Mouse (Mus musculus): ENCODE results near the gene Bahd1. TPM values are rescaled to one million over a fixed set of nuclear protein-coding genes. Genes with fewer than 3 reads are reported as not detected.

Gene Bahd1
- polyA plus RNA-seq, 1 experiment from 2014 or later, result 3.8 TPM

GRCm38 (mm10) chr2:118901175-118902031, 1.2 kb downstream of the Bahd1 start:
- Histone ChIP-seq H3K4me3 (replicated peaks) (peak overlapping the region; percentile 92), H3K4me2 (peak overlapping the region; percentile 97), H3K9ac (peak overlapping the region; percentile 85), H3K4me1 (peaks cover 58% of the 10 kb centered on the region), H3K36me3 (no peaks in the 10 kb centered on the region), H3K9me3 (replicated peaks) (no peaks in the 10 kb centered on the region), H3K27me3 (peaks cover 61% of the 10 kb centered on the region), H3K27ac (peak overlapping the region; percentile 82)
- WGBS, result under 1% methylated on average over 96 of the region's 120 CpGs
- ATAC-seq (replicated peaks; ENCODE audit: low FRiP score), result peak; percentile 90

- peaks cover 49% of the 10 kb centered on the region for H3K4me1 ChIP-seq
- peaks cover 51% of the 10 kb centered on the region for H3K27me3 ChIP-seq
- H3K4me2 ChIP-seq, result peak overlapping the region; percentile 97
- peak overlapping the region; percentile 92 for H3K4me3 ChIP-seq (replicated peaks)
- peak overlapping the region; percentile 85 for H3K9ac ChIP-seq
- H3K9me3 ChIP-seq (replicated peaks), result no peaks in the 10 kb centered on the region
- H3K27ac ChIP-seq, result peak overlapping the region; percentile 82; the same call in 1 of the 2 replicates
- peak; percentile 31 for ATAC-seq (replicated peaks; ENCODE audit: low FRiP score)
- WGBS, result under 1% methylated on average over 96 of the region's 106 CpGs
- H3K36me3 ChIP-seq, result no peaks in the 10 kb centered on the region
These were observed 2.2 kb downstream of the Bahd1 start for GRCm38 (mm10) chr2:118902051-118903025.

GRCm38 (mm10) chr2:118903333-118903741, 3.2 kb downstream of the Bahd1 start:
- no peak for ATAC-seq (replicated peaks; ENCODE audit: low FRiP score)

GRCm38 (mm10) chr2:118905433-118906117, 5.4 kb downstream of the Bahd1 start:
- 70% methylated on average over 7 of the region's 7 CpGs for WGBS
- ATAC-seq (replicated peaks; ENCODE audit: low FRiP score), result no peak
- Histone ChIP-seq H3K27me3 (peaks cover 19% of the 10 kb centered on the region; the same call in 1 of the 2 replicates), H3K9ac (no peak overlapping the region), H3K4me2 (no peak overlapping the region), H3K36me3 (no peaks in the 10 kb centered on the region), H3K27ac (no peak overlapping the region), H3K4me3 (replicated peaks) (no peak overlapping the region), H3K9me3 (replicated peaks) (no peaks in the 10 kb centered on the region), H3K4me1 (peaks cover 40% of the 10 kb centered on the region)

More at GRCm38 (mm10) chr2:118903333-118903741, 3.2 kb downstream of the Bahd1 start:
- H3K4me1 ChIP-seq, result peaks cover 41% of the 10 kb centered on the region
- H3K9me3 ChIP-seq (replicated peaks), result no peaks in the 10 kb centered on the region
- H3K27ac ChIP-seq, result no peak overlapping the region
- WGBS, result 17% methylated on average over 10 of the region's 10 CpGs
- H3K27me3 ChIP-seq, result peaks cover 41% of the 10 kb centered on the region
- no peaks in the 10 kb centered on the region for H3K36me3 ChIP-seq
- H3K9ac ChIP-seq, result no peak overlapping the region
- H3K4me3 ChIP-seq (replicated peaks), result peak overlapping the region; percentile 92
- peak overlapping the region; percentile 97 for H3K4me2 ChIP-seq

- peaks cover 39% of the 10 kb centered on the region for H3K4me1 ChIP-seq
- H3K4me3 ChIP-seq (replicated peaks), result no peak overlapping the region
- 77% methylated on average over 5 of the region's 5 CpGs for WGBS
- no peaks in the 10 kb centered on the region for H3K36me3 ChIP-seq
- H3K27me3 ChIP-seq, result peaks cover 17% of the 10 kb centered on the region; the same call in 1 of the 2 replicates
- no peak overlapping the region for H3K9ac ChIP-seq
- H3K27ac ChIP-seq, result no peak overlapping the region
- no peaks in the 10 kb centered on the region for H3K9me3 ChIP-seq (replicated peaks)
- no peak for ATAC-seq (replicated peaks; ENCODE audit: low FRiP score)
- H3K4me2 ChIP-seq, result no peak overlapping the region
These were observed 5.9 kb downstream of the Bahd1 start for GRCm38 (mm10) chr2:118906118-118906492.

- Histone ChIP-seq H3K4me1 (peaks cover 36% of the 10 kb centered on the region), H3K4me2 (no peak overlapping the region), H3K9ac (no peak overlapping the region), H3K4me3 (replicated peaks) (no peak overlapping the region), H3K9me3 (replicated peaks) (no peaks in the 10 kb centered on the region), H3K27me3 (peaks cover 12% of the 10 kb centered on the region; the same call in 1 of the 2 replicates), H3K36me3 (no peaks in the 10 kb centered on the region), H3K27ac (no peak overlapping the region)
- WGBS, result 90% methylated on average over 3 of the region's 3 CpGs
- no peak for ATAC-seq (replicated peaks; ENCODE audit: low FRiP score)
These were observed 7.6 kb downstream of the Bahd1 start for GRCm38 (mm10) chr2:118907781-118908180.

GRCm38 (mm10) chr2:118909151-118909550, 9.0 kb downstream of the Bahd1 start:
- no peak for ATAC-seq (replicated peaks; ENCODE audit: low FRiP score)
- Histone ChIP-seq H3K9ac (no peak overlapping the region), H3K36me3 (no peaks in the 10 kb centered on the region), H3K27ac (no peak overlapping the region), H3K9me3 (replicated peaks) (no peaks in the 10 kb centered on the region), H3K4me1 (peaks cover 39% of the 10 kb centered on the region), H3K4me3 (replicated peaks) (no peak overlapping the region), H3K4me2 (no peak overlapping the region), H3K27me3 (peaks cover 6% of the 10 kb centered on the region; the same call in 1 of the 2 replicates)
- WGBS, result 94% methylated on average over 1 of the region's 1 CpGs

- Histone ChIP-seq H3K9ac (no peak overlapping the region; the same call in 1 of the 2 replicates), H3K4me3 (replicated peaks) (no peak overlapping the region), H3K4me1 (peaks cover 32% of the 10 kb centered on the region), H3K9me3 (replicated peaks) (no peaks in the 10 kb centered on the region), H3K36me3 (no peaks in the 10 kb centered on the region), H3K4me2 (no peak overlapping the region), H3K27me3 (no peaks in the 10 kb centered on the region), H3K27ac (no peak overlapping the region)
- WGBS, result 74% methylated on average over 7 of the region's 7 CpGs
- ATAC-seq (replicated peaks; ENCODE audit: low FRiP score), result no peak
These were observed 10.6 kb downstream of the Bahd1 start for GRCm38 (mm10) chr2:118910605-118911278.

GRCm38 (mm10) chr2:118912706-118913105, 12.5 kb downstream of the Bahd1 start:
- Histone ChIP-seq H3K9ac (no peak overlapping the region), H3K36me3 (peaks cover 12% of the 10 kb centered on the region), H3K27ac (no peak overlapping the region), H3K4me2 (no peak overlapping the region), H3K9me3 (replicated peaks) (no peaks in the 10 kb centered on the region), H3K4me1 (peaks cover 30% of the 10 kb centered on the region), H3K4me3 (replicated peaks) (no peak overlapping the region), H3K27me3 (no peaks in the 10 kb centered on the region)
- no peak for ATAC-seq (replicated peaks; ENCODE audit: low FRiP score)
- WGBS, result 76% methylated on average over 8 of the region's 8 CpGs

- H3K27me3 ChIP-seq, result no peaks in the 10 kb centered on the region
- H3K27ac ChIP-seq, result no peak overlapping the region
- WGBS, result 55% methylated on average over 11 of the region's 11 CpGs
- no peak overlapping the region for H3K4me3 ChIP-seq (replicated peaks)
- H3K9me3 ChIP-seq (replicated peaks), result no peaks in the 10 kb centered on the region
- ATAC-seq (replicated peaks; ENCODE audit: low FRiP score), result no peak
- peaks cover 13% of the 10 kb centered on the region for H3K36me3 ChIP-seq
- no peak overlapping the region for H3K4me2 ChIP-seq
- peaks cover 25% of the 10 kb centered on the region for H3K4me1 ChIP-seq
- 0 out of 2 replicates have a peak overlapping the region, but pooled peaks have one; percentile 2 for H3K9ac ChIP-seq
These were observed 13.5 kb downstream of the Bahd1 start for GRCm38 (mm10) chr2:118913551-118914276.
